Mouse (Mus musculus) mouse trophoblast stem cell (cell line): ENCODE data around the gene Ap1g1.
"Not testable (repeated sequence)": the region's sequence is repeated elsewhere in the genome, so short reads cannot be mapped to it uniquely, and the experiment has no call there.

Source experiments
- in situ Hi-C, 2 experiments: fragments of 300-500 bp; cut with MseI, MboI; formaldehyde crosslinking; loops; 2 replicates in 1 of 2; 3 replicates in 1 of 2; pipeline ENCODE4 v1.15.1; 2025

Ap1g1 gene

GRCm38 (mm10) chr8:109865536-109865935, 87.2 kb downstream of the Ap1g1 start:
- in situ Hi-C loops: no loop called here

GRCm38 (mm10) chr8:109866690-109867089, 88.3 kb downstream of the Ap1g1 start:
- in situ Hi-C loops: no loop called here

GRCm38 (mm10) chr8:109868003-109868679, 89.8 kb downstream of the Ap1g1 start, which contains the start of gene Phlpp2:
Gene Phlpp2 (plus strand): TSS chr8:109868542.
- in situ Hi-C loops: no loop called here

GRCm38 (mm10) chr8:109868680-109869361, 90.5 kb downstream of the Ap1g1 start:
- in situ Hi-C loops: no loop called here

- in situ Hi-C loops: no loop called here
Observed at GRCm38 (mm10) chr8:109871056-109871455, 92.7 kb downstream of the Ap1g1 start.

GRCm38 (mm10) chr8:109873800-109874199, 95.4 kb downstream of the Ap1g1 start:
- in situ Hi-C loops: not testable (repeated sequence)

GRCm38 (mm10) chr8:109880012-109880662, 101.8 kb downstream of the Ap1g1 start:
- in situ Hi-C loops: no loop called here

GRCm38 (mm10) chr8:109885294-109885693, 106.9 kb downstream of the Ap1g1 start:
- in situ Hi-C loops: no loop called here

- in situ Hi-C loops: no loop called here
Observed at GRCm38 (mm10) chr8:109889211-109889610, 110.9 kb downstream of the Ap1g1 start.

- in situ Hi-C loops: no loop called here
Observed at GRCm38 (mm10) chr8:109890794-109891585, 112.6 kb downstream of the Ap1g1 start.

- in situ Hi-C loops: no loop called here
Observed at GRCm38 (mm10) chr8:109894636-109895035, 116.3 kb downstream of the Ap1g1 start.

GRCm38 (mm10) chr8:109895355-109895754, 117.0 kb downstream of the Ap1g1 start:
- in situ Hi-C loops: no loop called here

GRCm38 (mm10) chr8:109902379-109902778, 124.0 kb downstream of the Ap1g1 start:
- in situ Hi-C loops: no loop called here

GRCm38 (mm10) chr8:109903909-109904469, 125.6 kb downstream of the Ap1g1 start:
- in situ Hi-C loops: no loop called here

GRCm38 (mm10) chr8:109904928-109905668, 126.7 kb downstream of the Ap1g1 start:
- in situ Hi-C loops: no loop called here

GRCm38 (mm10) chr8:109906907-109907306, 128.6 kb downstream of the Ap1g1 start:
- in situ Hi-C loops: no loop called here

GRCm38 (mm10) chr8:109907376-109907775, 129.0 kb downstream of the Ap1g1 start:
- in situ Hi-C loops: no loop called here
